Mouse (Mus musculus): ENCODE data around the gene Itga2.

GRCm38 (mm10) chr13:114809624-114810210, 122.2 kb downstream of the Itga2 start:
- TF ChIP-seq POLR2A (IDR thresholded peaks at IDR 0.05; ENCODE audit: low read depth, low read length): no peak
- no peak for TF ChIP-seq CTCF (IDR thresholded peaks at IDR 0.05; ENCODE audit: extremely low read depth, insufficient read depth, insufficient read length, insufficient replicate concordance)

Measured in spleen, adult 2 months (tissue).